Mouse (Mus musculus): ENCODE data around the gene Flg. TPM values are rescaled to one million over a fixed set of nuclear protein-coding genes. Genes with fewer than 3 reads are reported as not detected.

Flg gene
- polyA plus RNA-seq (2015; fragmentation: Nextera tagmentation; extraction: Ambion mirVana): not detected in 2 replicates

- ATAC-seq: no peak
- Histone ChIP-seq H3K27ac (ENCODE audit: low read length) (no peak within 1 kb of the TSS), H3K27me3 (replicated peaks; ENCODE audit: control insufficient read depth, insufficient read depth, low read length) (no peaks in the 10 kb centered on the region), H3K4me2 (ENCODE audit: low read length) (no peak within 1 kb of the TSS), H3K4me1 (replicated peaks; ENCODE audit: control insufficient read depth, insufficient read depth, low read length) (no peaks in the 10 kb centered on the region), H3K36me3 (ENCODE audit: control insufficient read depth, insufficient read depth) (no peaks in the 10 kb centered on the region), H3K4me3 (replicated peaks; ENCODE audit: low read length) (no peak within 1 kb of the TSS), H3K9me3 (ENCODE audit: control insufficient read depth, low read length) (no peaks in the 10 kb centered on the region), H3K9ac (replicated peaks; ENCODE audit: low read depth, low read length) (no peak within 1 kb of the TSS)
- WGBS: 92% methylated on average over 2 of the region's 2 CpGs
These were observed at the start of gene Flg for GRCm38 (mm10) chr3:93273223-93273622. Gene Flg, plus strand, starts transcription at chr3:93273523.

GRCm38 (mm10) chr3:93297542-93297941 is 24.2 kb downstream of the Flg start:
- no peak for ATAC-seq
- no peak overlapping the region for H3K9ac ChIP-seq (replicated peaks; ENCODE audit: low read depth, low read length)
- H3K27ac ChIP-seq (ENCODE audit: low read length): no peak overlapping the region
- H3K4me1 ChIP-seq (replicated peaks; ENCODE audit: control insufficient read depth, insufficient read depth, low read length): no peaks in the 10 kb centered on the region
- no peaks in the 10 kb centered on the region for H3K27me3 ChIP-seq (replicated peaks; ENCODE audit: control insufficient read depth, insufficient read depth, low read length)
- no peaks in the 10 kb centered on the region for H3K36me3 ChIP-seq (ENCODE audit: control insufficient read depth, insufficient read depth)
- no peaks in the 10 kb centered on the region for H3K9me3 ChIP-seq (ENCODE audit: control insufficient read depth, low read length)
- H3K4me3 ChIP-seq (replicated peaks; ENCODE audit: low read length): no peak overlapping the region
- WGBS: 84% methylated on average over 2 of the region's 2 CpGs
- no peak overlapping the region for H3K4me2 ChIP-seq (ENCODE audit: low read length)

- H3K4me2 ChIP-seq (ENCODE audit: low read length): no peak overlapping the region
- ATAC-seq: no peak
- H3K9ac ChIP-seq (replicated peaks; ENCODE audit: low read depth, low read length): no peak overlapping the region
- no peaks in the 10 kb centered on the region for H3K36me3 ChIP-seq (ENCODE audit: control insufficient read depth, insufficient read depth)
- no peak overlapping the region for H3K27ac ChIP-seq (ENCODE audit: low read length)
- no peak overlapping the region for H3K4me3 ChIP-seq (replicated peaks; ENCODE audit: low read length)
- H3K27me3 ChIP-seq (replicated peaks; ENCODE audit: control insufficient read depth, insufficient read depth, low read length): no peaks in the 10 kb centered on the region
- H3K9me3 ChIP-seq (ENCODE audit: control insufficient read depth, low read length): no peaks in the 10 kb centered on the region
- WGBS: 89% methylated on average over 6 of the region's 6 CpGs
- H3K4me1 ChIP-seq (replicated peaks; ENCODE audit: control insufficient read depth, insufficient read depth, low read length): no peaks in the 10 kb centered on the region
These were observed 26.5 kb downstream of the Flg start for GRCm38 (mm10) chr3:93299832-93300231.

- Histone ChIP-seq H3K9me3 (ENCODE audit: control insufficient read depth, low read length) (no peaks in the 10 kb centered on the region), H3K36me3 (ENCODE audit: control insufficient read depth, insufficient read depth) (no peaks in the 10 kb centered on the region), H3K27ac (ENCODE audit: low read length) (no peak overlapping the region), H3K27me3 (replicated peaks; ENCODE audit: control insufficient read depth, insufficient read depth, low read length) (no peaks in the 10 kb centered on the region), H3K4me1 (replicated peaks; ENCODE audit: control insufficient read depth, insufficient read depth, low read length) (no peaks in the 10 kb centered on the region), H3K9ac (replicated peaks; ENCODE audit: low read depth, low read length) (no peak overlapping the region), H3K4me3 (replicated peaks; ENCODE audit: low read length) (no peak overlapping the region), H3K4me2 (ENCODE audit: low read length) (no peak overlapping the region)
- no peak for ATAC-seq
- WGBS: 83% methylated on average over 3 of the region's 3 CpGs
These were observed 28.6 kb downstream of the Flg start for GRCm38 (mm10) chr3:93301896-93302295.

GRCm38 (mm10) chr3:93306142-93306541 is 32.8 kb downstream of the Flg start:
- WGBS: 77% methylated on average over 2 of the region's 2 CpGs
- Histone ChIP-seq H3K4me1 (replicated peaks; ENCODE audit: control insufficient read depth, insufficient read depth, low read length) (no peaks in the 10 kb centered on the region), H3K9ac (replicated peaks; ENCODE audit: low read depth, low read length) (no peak overlapping the region), H3K27me3 (replicated peaks; ENCODE audit: control insufficient read depth, insufficient read depth, low read length) (no peaks in the 10 kb centered on the region), H3K4me3 (replicated peaks; ENCODE audit: low read length) (no peak overlapping the region), H3K27ac (ENCODE audit: low read length) (no peak overlapping the region), H3K4me2 (ENCODE audit: low read length) (no peak overlapping the region), H3K9me3 (ENCODE audit: control insufficient read depth, low read length) (no peaks in the 10 kb centered on the region), H3K36me3 (ENCODE audit: control insufficient read depth, insufficient read depth) (no peaks in the 10 kb centered on the region)
- no peak for ATAC-seq

GRCm38 (mm10) chr3:93311371-93311770 is 38.0 kb downstream of the Flg start:
- Histone ChIP-seq H3K9me3 (ENCODE audit: control insufficient read depth, low read length) (no peaks in the 10 kb centered on the region), H3K4me1 (replicated peaks; ENCODE audit: control insufficient read depth, insufficient read depth, low read length) (no peaks in the 10 kb centered on the region), H3K27ac (ENCODE audit: low read length) (no peak overlapping the region), H3K4me3 (replicated peaks; ENCODE audit: low read length) (no peak overlapping the region), H3K9ac (replicated peaks; ENCODE audit: low read depth, low read length) (no peak overlapping the region), H3K36me3 (ENCODE audit: control insufficient read depth, insufficient read depth) (no peaks in the 10 kb centered on the region), H3K4me2 (ENCODE audit: low read length) (no peak overlapping the region), H3K27me3 (replicated peaks; ENCODE audit: control insufficient read depth, insufficient read depth, low read length) (no peaks in the 10 kb centered on the region)
- 71% methylated on average over 3 of the region's 3 CpGs for WGBS
- no peak for ATAC-seq

GRCm38 (mm10) chr3:93314388-93314787 is 41.1 kb downstream of the Flg start:
- Histone ChIP-seq H3K27me3 (replicated peaks; ENCODE audit: control insufficient read depth, insufficient read depth, low read length) (no peaks in the 10 kb centered on the region), H3K27ac (ENCODE audit: low read length) (no peak overlapping the region), H3K4me3 (replicated peaks; ENCODE audit: low read length) (no peak overlapping the region), H3K36me3 (ENCODE audit: control insufficient read depth, insufficient read depth) (no peaks in the 10 kb centered on the region), H3K4me1 (replicated peaks; ENCODE audit: control insufficient read depth, insufficient read depth, low read length) (no peaks in the 10 kb centered on the region), H3K9ac (replicated peaks; ENCODE audit: low read depth, low read length) (no peak overlapping the region), H3K9me3 (ENCODE audit: control insufficient read depth, low read length) (no peaks in the 10 kb centered on the region), H3K4me2 (ENCODE audit: low read length) (no peak overlapping the region)
- 97% methylated on average over 1 of the region's 1 CpGs for WGBS
- ATAC-seq: no peak

- Histone ChIP-seq H3K36me3 (ENCODE audit: control insufficient read depth, insufficient read depth) (no peaks in the 10 kb centered on the region), H3K4me2 (ENCODE audit: low read length) (no peak within 1 kb of the TSS), H3K27ac (ENCODE audit: low read length) (no peak within 1 kb of the TSS), H3K4me3 (replicated peaks; ENCODE audit: low read length) (no peak within 1 kb of the TSS), H3K4me1 (replicated peaks; ENCODE audit: control insufficient read depth, insufficient read depth, low read length) (no peaks in the 10 kb centered on the region), H3K9ac (replicated peaks; ENCODE audit: low read depth, low read length) (no peak within 1 kb of the TSS), H3K27me3 (replicated peaks; ENCODE audit: control insufficient read depth, insufficient read depth, low read length) (no peaks in the 10 kb centered on the region), H3K9me3 (ENCODE audit: control insufficient read depth, low read length) (no peaks in the 10 kb centered on the region)
- ATAC-seq: no peak
- 83% methylated on average over 2 of the region's 2 CpGs for WGBS
These were observed 46.1 kb downstream of the Flg start, which contains the start of gene Hrnr for GRCm38 (mm10) chr3:93319449-93319848. Gene Hrnr, plus strand, starts transcription at chr3:93319749.

GRCm38 (mm10) chr3:93337749-93338148 is 64.4 kb downstream of the Flg start:
- H3K27ac ChIP-seq (ENCODE audit: low read length): no peak overlapping the region
- H3K4me2 ChIP-seq (ENCODE audit: low read length): no peak overlapping the region
- no peaks in the 10 kb centered on the region for H3K36me3 ChIP-seq (ENCODE audit: control insufficient read depth, insufficient read depth)
- H3K4me3 ChIP-seq (replicated peaks; ENCODE audit: low read length): no peak overlapping the region
- no peaks in the 10 kb centered on the region for H3K27me3 ChIP-seq (replicated peaks; ENCODE audit: control insufficient read depth, insufficient read depth, low read length)
- no peak for ATAC-seq
- no peaks in the 10 kb centered on the region for H3K9me3 ChIP-seq (ENCODE audit: control insufficient read depth, low read length)
- H3K9ac ChIP-seq (replicated peaks; ENCODE audit: low read depth, low read length): no peak overlapping the region
- H3K4me1 ChIP-seq (replicated peaks; ENCODE audit: control insufficient read depth, insufficient read depth, low read length): no peaks in the 10 kb centered on the region

GRCm38 (mm10) chr3:93340021-93340420 is 66.7 kb downstream of the Flg start:
- no peak overlapping the region for H3K4me3 ChIP-seq (replicated peaks; ENCODE audit: low read length)
- no peak for ATAC-seq
- 92% methylated on average over 4 of the region's 4 CpGs for WGBS

More at GRCm38 (mm10) chr3:93340021-93340420, 66.7 kb downstream of the Flg start:
- Histone ChIP-seq H3K9ac (replicated peaks; ENCODE audit: low read depth, low read length) (no peak overlapping the region), H3K36me3 (ENCODE audit: control insufficient read depth, insufficient read depth) (no peaks in the 10 kb centered on the region), H3K4me2 (ENCODE audit: low read length) (no peak overlapping the region), H3K27ac (ENCODE audit: low read length) (no peak overlapping the region), H3K9me3 (ENCODE audit: control insufficient read depth, low read length) (no peaks in the 10 kb centered on the region), H3K27me3 (replicated peaks; ENCODE audit: control insufficient read depth, insufficient read depth, low read length) (no peaks in the 10 kb centered on the region), H3K4me1 (replicated peaks; ENCODE audit: control insufficient read depth, insufficient read depth, low read length) (no peaks in the 10 kb centered on the region)

Measured in forebrain, embryonic 16.5 days (tissue).